Mouse (Mus musculus): ENCODE measurements around the gene Gm34653. TPM values are rescaled to one million over a fixed set of nuclear protein-coding genes. Genes with fewer than 3 reads are reported as not detected.
A peak's percentile ranks its signal among the peaks of the same experiment; 100 is the strongest.
"Not testable (repeated sequence)": the region's sequence is repeated elsewhere in the genome, so short reads cannot be mapped to it uniquely, and the experiment has no call there.

Gene Gm34653
- total RNA-seq (2014; rRNA removed) (0.16 TPM in 1 of 2 replicates, not detected in the other), polyA plus RNA-seq (2015; fragmentation: Nextera tagmentation; extraction: Ambion mirVana) (0.09 TPM in 1 of 2 replicates, not detected in the other)

DNA sequence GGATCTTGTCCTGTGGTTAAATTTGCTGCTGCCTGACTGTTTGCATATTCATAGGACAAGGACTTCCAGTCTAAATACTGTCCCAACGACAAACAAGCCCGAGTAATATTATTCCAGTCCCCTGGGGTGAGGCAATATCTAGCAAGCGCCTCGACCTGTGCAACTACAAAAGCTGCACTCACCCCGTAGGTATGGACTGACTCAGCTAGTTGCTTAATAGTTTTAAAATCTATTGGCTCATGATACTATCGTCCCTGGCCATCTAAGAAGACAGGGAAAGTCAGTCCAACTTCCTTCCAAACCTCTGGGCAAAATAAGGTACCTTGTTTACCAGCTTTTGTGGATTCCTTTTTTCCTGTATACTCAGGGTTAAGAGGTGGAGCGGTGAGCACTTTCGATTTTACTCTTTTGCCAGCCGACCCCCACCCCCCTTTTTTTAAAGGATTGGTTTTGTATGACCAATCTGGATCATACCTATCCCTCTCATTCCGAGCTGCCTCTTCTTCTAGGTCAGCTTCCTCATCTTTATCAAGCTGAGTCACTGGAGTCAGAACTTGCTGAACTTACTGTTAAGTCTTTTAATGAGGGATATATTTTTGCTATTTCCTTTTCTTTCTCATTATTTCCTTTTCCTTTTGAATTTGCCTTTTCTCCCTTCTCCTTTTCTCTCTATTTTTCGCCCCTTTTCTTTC is at the start of gene Gm34653:
Gene Gm34653, plus strand, starts transcription at position 242 of the 692 bp plus-strand sequence.
- H3K27me3 ChIP-seq (ENCODE audit: insufficient read depth, low read length); DNase-seq (ENCODE audit: low spot score); H3K9ac ChIP-seq (replicated peaks; ENCODE audit: low read length); H3K27ac ChIP-seq; H3K4me2 ChIP-seq (ENCODE audit: low read depth, low read length); H3K9me3 ChIP-seq (ENCODE audit: low read length); H3K4me3 ChIP-seq (ENCODE audit: low read length); H3K4me1 ChIP-seq (ENCODE audit: insufficient read depth, low read length); H3K36me3 ChIP-seq (ENCODE audit: insufficient read depth, low read length); ATAC-seq: not testable (repeated sequence)
- WGBS = 70% methylated on average over 11 of the region's 11 CpGs

DNA sequence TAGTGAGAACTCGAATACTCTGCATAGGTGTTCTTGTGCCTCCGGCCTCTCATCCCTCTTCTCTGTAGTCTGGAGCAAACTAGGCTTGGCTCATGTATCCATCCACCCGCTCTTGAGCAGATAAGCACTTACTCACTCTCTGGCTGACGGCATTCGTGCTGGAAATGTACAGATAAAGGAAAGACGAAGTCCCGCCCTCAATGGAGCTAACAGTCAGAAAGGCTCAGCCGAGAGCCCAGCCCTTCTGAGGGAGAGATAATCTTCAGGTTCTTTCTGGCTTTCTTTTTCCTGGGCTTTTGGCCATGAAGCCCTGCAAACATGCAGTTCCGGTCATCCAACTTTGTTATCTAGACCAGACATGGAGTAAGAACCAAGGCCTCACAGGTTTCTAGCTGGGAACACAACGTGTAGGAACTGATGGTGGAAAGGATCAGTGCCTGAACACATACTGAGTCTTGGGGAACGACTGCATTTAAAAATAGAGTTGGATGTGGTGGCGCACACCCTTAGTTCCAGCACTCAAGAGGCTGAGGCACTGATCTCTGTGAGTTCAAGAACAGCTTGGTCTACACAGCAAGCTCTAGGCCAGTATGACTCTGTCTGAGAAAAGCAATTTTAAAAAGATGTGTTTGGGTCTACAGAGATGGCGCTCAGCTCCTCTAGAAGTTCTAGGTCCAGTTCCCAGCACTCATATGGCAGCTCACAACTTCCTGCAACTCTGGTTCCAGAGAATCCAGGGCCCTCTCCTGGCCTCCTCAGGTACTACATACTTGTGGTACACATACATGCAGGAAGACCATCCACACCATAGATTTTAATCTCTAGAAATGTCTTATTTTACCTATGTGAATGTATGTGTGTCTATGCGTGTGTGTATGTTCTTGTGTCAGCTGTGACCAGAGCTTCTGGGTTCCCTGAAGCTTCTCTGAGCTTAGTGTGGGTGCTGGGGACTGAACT is 49.5 kb upstream of the Gm34653 start:
- 94% methylated on average over 14 of the region's 14 CpGs for WGBS
- DNase-seq (ENCODE audit: low spot score) = no peak
- Histone ChIP-seq H3K4me1 (ENCODE audit: insufficient read depth, low read length) (no peaks in the 10 kb centered on the region), H3K27ac (no peak overlapping the region), H3K4me3 (ENCODE audit: low read length) (no peak overlapping the region), H3K9ac (replicated peaks; ENCODE audit: low read length) (no peak overlapping the region), H3K4me2 (ENCODE audit: low read depth, low read length) (no peak overlapping the region), H3K27me3 (ENCODE audit: insufficient read depth, low read length) (no peaks in the 10 kb centered on the region), H3K9me3 (ENCODE audit: low read length) (no peaks in the 10 kb centered on the region), H3K36me3 (ENCODE audit: insufficient read depth, low read length) (peaks cover 26% of the 10 kb centered on the region)
- TF ChIP-seq CTCF (IDR thresholded peaks at IDR 0.05; ENCODE audit: low read depth) = no peak
- ATAC-seq = no peak

DNA sequence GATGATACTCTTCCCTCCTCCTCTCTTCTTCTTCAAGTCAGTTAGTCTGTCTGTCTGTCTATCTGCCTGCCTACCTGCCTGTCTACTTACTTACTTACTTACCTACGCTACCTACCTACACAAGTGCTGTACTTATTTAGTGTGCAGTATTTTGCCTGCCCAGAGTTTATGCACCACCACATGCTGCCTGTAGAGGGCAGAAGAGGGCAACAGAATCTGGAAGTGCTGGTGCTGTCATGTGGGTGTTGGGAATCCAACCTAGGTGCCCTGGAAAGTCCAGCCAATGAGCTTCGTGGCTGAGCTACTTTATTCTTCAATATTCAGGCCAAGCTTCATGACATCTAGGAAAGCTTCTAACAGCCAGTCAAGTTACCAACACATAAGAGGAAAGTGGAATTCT is 48.7 kb upstream of the Gm34653 start:
- Histone ChIP-seq H3K9ac (replicated peaks; ENCODE audit: low read length) (no peak overlapping the region), H3K4me2 (ENCODE audit: low read depth, low read length) (no peak overlapping the region), H3K4me1 (ENCODE audit: insufficient read depth, low read length) (no peaks in the 10 kb centered on the region), H3K36me3 (ENCODE audit: insufficient read depth, low read length) (peaks cover 26% of the 10 kb centered on the region), H3K27ac (no peak overlapping the region), H3K9me3 (ENCODE audit: low read length) (no peaks in the 10 kb centered on the region), H3K27me3 (ENCODE audit: insufficient read depth, low read length) (no peaks in the 10 kb centered on the region), H3K4me3 (ENCODE audit: low read length) (no peak overlapping the region)
- 81% methylated on average over 2 of the region's 2 CpGs for WGBS
- DNase-seq (ENCODE audit: low spot score) = peak; percentile 19
- ATAC-seq = no peak
- peak; percentile 80 for TF ChIP-seq CTCF (IDR thresholded peaks at IDR 0.05; ENCODE audit: low read depth)

DNA sequence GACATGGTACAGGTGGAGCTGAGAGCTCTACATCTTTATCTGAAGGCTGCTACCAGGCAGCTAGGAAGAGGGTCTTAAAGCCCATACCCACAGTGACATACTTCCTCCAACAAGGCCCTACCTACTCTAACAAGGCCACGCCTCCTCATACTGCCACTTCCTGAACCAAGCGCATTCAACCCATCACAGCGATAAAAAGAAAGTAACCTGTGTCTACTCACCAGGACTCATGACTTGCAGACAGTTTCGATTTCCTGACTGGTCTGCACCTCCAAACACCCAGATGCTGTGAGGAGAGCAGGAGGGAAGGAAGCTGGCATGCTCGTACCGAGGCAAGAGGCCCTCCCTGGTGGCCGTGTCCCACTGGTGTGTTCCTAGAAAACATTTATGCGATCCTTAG is 42.5 kb upstream of the Gm34653 start:
- ATAC-seq (no peak), DNase-seq (ENCODE audit: low spot score) (no peak)
- H3K9ac ChIP-seq (replicated peaks; ENCODE audit: low read length) = no peak overlapping the region
- peaks cover 7% of the 10 kb centered on the region; the same call in 1 of the 2 replicates for H3K36me3 ChIP-seq (ENCODE audit: insufficient read depth, low read length)
- no peak overlapping the region for H3K4me3 ChIP-seq (ENCODE audit: low read length)
- H3K4me2 ChIP-seq (ENCODE audit: low read depth, low read length) = no peak overlapping the region
- no peaks in the 10 kb centered on the region for H3K9me3 ChIP-seq (ENCODE audit: low read length)
- H3K27me3 ChIP-seq (ENCODE audit: insufficient read depth, low read length) = no peaks in the 10 kb centered on the region
- no peaks in the 10 kb centered on the region for H3K4me1 ChIP-seq (ENCODE audit: insufficient read depth, low read length)
- WGBS = 91% methylated on average over 8 of the region's 8 CpGs
- H3K27ac ChIP-seq = no peak overlapping the region
- no peak for TF ChIP-seq CTCF (IDR thresholded peaks at IDR 0.05; ENCODE audit: low read depth)

DNA sequence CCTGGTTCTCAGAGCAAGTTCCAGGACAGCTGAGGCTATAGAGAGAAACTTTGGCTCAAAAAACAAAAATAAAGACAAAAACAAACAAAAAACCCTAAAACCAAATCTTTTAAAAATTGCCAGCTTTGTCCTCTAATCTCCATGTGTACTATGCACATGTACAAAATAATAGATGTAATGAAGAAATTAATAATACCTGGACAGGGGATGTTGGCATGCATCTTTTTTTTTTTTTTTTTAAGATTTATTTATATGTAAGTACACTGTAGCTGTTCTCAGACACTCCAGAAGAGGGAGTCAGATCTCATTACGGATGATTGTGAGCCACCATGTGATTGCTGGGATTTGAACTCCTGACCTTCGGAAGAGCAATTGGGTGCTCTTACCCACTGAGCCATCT is 40.3 kb upstream of the Gm34653 start:
- not testable (repeated sequence) for H3K4me2 ChIP-seq (ENCODE audit: low read depth, low read length); ATAC-seq; H3K27me3 ChIP-seq (ENCODE audit: insufficient read depth, low read length); H3K4me3 ChIP-seq (ENCODE audit: low read length); H3K9me3 ChIP-seq (ENCODE audit: low read length); DNase-seq (ENCODE audit: low spot score); H3K9ac ChIP-seq (replicated peaks; ENCODE audit: low read length); H3K27ac ChIP-seq; H3K4me1 ChIP-seq (ENCODE audit: insufficient read depth, low read length); H3K36me3 ChIP-seq (ENCODE audit: insufficient read depth, low read length)
- TF ChIP-seq CTCF (IDR thresholded peaks at IDR 0.05; ENCODE audit: low read depth) = 0 out of 2 replicates have a peak, but pooled peaks have one; percentile 14
- 89% methylated on average over 2 of the region's 2 CpGs for WGBS

DNA sequence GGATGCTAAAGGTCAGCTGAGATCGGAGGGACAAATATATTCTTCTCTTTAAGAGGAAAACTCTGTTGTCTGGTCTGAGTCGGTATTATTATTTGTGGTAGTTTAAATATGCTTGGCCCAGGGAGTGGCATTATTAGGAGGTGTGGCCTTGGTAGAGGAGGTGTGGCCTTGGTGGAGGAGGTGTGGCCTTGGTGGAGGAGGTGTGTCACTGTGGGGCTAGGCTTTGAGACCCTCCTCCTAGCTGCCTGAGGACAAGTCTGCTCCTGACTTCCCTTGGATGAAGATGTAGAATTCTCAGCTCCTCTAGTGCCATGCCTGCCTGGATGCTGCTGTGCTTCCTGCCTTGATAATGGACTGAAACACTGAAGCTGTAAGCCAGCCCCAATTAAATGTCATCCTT is 38.3 kb upstream of the Gm34653 start:
- H3K4me2 ChIP-seq (ENCODE audit: low read depth, low read length) = no peak overlapping the region
- 0 out of 2 replicates have a peak, but pooled peaks cover 5% of the 10 kb centered on the region for H3K4me1 ChIP-seq (ENCODE audit: insufficient read depth, low read length)
- no peak overlapping the region for H3K4me3 ChIP-seq (ENCODE audit: low read length)
- no peak overlapping the region for H3K9ac ChIP-seq (replicated peaks; ENCODE audit: low read length)
- TF ChIP-seq CTCF (IDR thresholded peaks at IDR 0.05; ENCODE audit: low read depth) = no peak
- no peak overlapping the region for H3K27ac ChIP-seq
- DNase-seq (ENCODE audit: low spot score) = no peak
- 91% methylated on average over 2 of the region's 2 CpGs for WGBS
- ATAC-seq = no peak
- H3K9me3 ChIP-seq (ENCODE audit: low read length) = no peaks in the 10 kb centered on the region
- 0 out of 2 replicates have a peak, but pooled peaks cover 4% of the 10 kb centered on the region for H3K36me3 ChIP-seq (ENCODE audit: insufficient read depth, low read length)
- H3K27me3 ChIP-seq (ENCODE audit: insufficient read depth, low read length) = no peaks in the 10 kb centered on the region

All from hindbrain, postnatal 0 days (tissue).